Mouse (Mus musculus): ENCODE measurements around the gene Bex3.

DNA sequence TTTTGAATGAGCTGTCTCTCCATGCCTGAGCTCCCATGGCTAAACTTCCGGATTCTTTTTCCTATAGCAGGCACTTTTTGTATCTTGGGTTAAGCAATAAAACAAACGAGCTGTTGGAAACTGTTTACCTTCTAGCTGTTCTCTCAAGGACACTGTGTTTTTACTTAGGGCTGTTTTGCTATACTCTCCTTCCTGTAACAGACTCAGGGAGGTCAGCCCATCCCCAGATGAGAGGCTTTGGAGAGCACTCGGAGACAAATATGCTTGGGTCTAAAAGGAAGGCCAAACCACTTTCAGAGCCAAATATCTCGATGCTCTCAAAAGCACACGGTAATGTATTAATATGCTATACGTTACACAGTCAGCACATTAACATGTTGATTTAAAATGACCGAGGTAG lies 20.4 kb upstream of the Bex3 start:
- TF ChIP-seq CTCF (IDR thresholded peaks at IDR 0.05; ENCODE audit: control insufficient read depth, insufficient read depth, insufficient replicate concordance, low read depth, low read length), result no peak
- no peak for TF ChIP-seq POLR2A (IDR thresholded peaks at IDR 0.05; ENCODE audit: control insufficient read depth, low read depth, low read length)

Measured in testis, adult 2 months (tissue).